Mouse (Mus musculus): ENCODE measurements around the gene Fam189b. TPM values are rescaled to one million over a fixed set of nuclear protein-coding genes. Genes with fewer than 3 reads are reported as not detected.
"Not testable (repeated sequence)": the region's sequence is repeated elsewhere in the genome, so short reads cannot be mapped to it uniquely, and the experiment has no call there.

The Fam189b gene
- total and polyA plus RNA-seq, 2 experiments: 0.09 to 4.1 TPM

DNA sequence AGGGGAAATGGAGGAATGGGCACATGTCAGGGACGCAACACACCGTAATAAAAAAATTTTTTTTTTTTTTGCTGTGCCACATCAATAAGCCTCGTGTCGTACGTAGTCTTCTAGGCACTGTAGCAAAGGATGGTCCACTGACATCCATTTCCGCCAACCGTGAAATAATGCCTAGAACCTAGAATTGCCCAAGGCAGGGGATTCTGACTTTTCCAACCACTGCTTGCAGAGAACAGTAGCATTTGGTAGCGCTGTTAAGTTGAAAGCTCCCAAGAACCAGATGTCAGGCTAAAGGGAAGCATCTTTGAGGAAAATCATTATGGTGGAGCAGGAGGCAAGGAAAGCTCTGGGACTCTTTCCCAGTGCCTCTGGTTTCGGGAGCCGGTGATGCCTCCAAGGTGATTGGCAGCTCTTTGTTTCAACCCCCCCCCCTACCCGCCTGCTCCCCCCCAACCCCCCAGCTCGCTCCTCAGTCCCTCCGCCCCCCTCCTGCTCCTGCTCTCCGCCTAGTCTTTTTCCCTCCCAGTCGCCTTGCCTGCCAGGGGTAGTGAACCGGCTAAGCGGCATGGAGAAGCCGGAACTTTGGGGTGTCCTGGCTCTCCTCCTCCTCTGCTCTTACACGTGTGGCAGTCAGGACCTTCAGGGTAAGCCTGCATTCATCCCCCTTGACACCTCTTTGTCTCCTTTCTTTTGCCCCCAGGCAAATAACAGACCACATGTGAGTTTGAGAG, 31.9 kb downstream of the Fam189b start, which contains the start of gene Thbs3:
Thbs3 (plus strand) TSS at position 500 of the 731 bp plus-strand sequence.
- TF ChIP-seq POLR2A (IDR thresholded peaks at IDR 0.05; ENCODE audit: extremely low read depth, insufficient read depth, low read length) (no peak), CTCF (IDR thresholded peaks at IDR 0.05; ENCODE audit: low read depth, low read length) (no peak)
- peak within 1 kb of the TSS; percentile 96 for H3K4me3 ChIP-seq (ENCODE audit: insufficient read depth, low read depth, low read length)
- peak within 1 kb of the TSS; percentile 21 for H3K27ac ChIP-seq (replicated peaks; ENCODE audit: insufficient read depth, low read depth, low read length)
- no peaks in the 10 kb centered on the region for H3K79me2 ChIP-seq (ENCODE audit: control insufficient read depth, insufficient read depth, low read length)
- 18% methylated on average over 19 of the region's 19 CpGs for WGBS
- no peak for DNase-seq (ENCODE audit: extremely low read depth, low read depth, low spot score)
- H3K36me3 ChIP-seq (ENCODE audit: control insufficient read depth, insufficient read depth, low read length): no peaks in the 10 kb centered on the region
- H3K9ac ChIP-seq (ENCODE audit: low read depth, low read length): peak within 1 kb of the TSS; percentile 71
- no peaks in the 10 kb centered on the region for H3K27me3 ChIP-seq (ENCODE audit: control insufficient read depth, insufficient read depth, low read length)
- no peaks in the 10 kb centered on the region; the same call in 1 of the 2 replicates for H3K4me1 ChIP-seq (ENCODE audit: control insufficient read depth, insufficient read depth, low read length)

DNA sequence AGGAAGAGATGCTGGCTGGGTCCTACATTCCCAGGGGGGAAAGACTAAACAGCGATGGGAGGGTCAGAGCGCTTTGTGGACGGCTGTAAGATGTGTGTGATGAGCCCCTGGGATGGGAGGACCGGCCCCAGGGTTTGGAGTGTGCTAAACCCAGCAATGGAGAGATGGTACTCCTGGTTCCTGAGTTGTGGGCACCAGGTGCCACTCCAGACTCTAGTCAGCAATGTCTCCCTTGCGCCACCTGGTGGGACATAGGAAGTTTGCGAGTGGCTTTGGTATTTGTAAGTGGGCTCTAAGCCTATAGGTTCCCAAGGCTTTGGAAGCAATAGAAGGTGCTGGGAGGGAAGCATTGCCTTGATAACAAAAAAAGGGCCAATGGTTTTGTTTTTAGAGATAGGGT, 32.9 kb downstream of the Fam189b start:
- Histone ChIP-seq H3K4me1 (ENCODE audit: control insufficient read depth, insufficient read depth, low read length) (no peaks in the 10 kb centered on the region; the same call in 1 of the 2 replicates), H3K27ac (replicated peaks; ENCODE audit: insufficient read depth, low read depth, low read length) (no peak overlapping the region), H3K27me3 (ENCODE audit: control insufficient read depth, insufficient read depth, low read length) (no peaks in the 10 kb centered on the region), H3K79me2 (ENCODE audit: control insufficient read depth, insufficient read depth, low read length) (no peaks in the 10 kb centered on the region), H3K4me3 (ENCODE audit: insufficient read depth, low read depth, low read length) (no peak overlapping the region), H3K36me3 (ENCODE audit: control insufficient read depth, insufficient read depth, low read length) (no peaks in the 10 kb centered on the region), H3K9ac (ENCODE audit: low read depth, low read length) (no peak overlapping the region)
- TF ChIP-seq POLR2A (IDR thresholded peaks at IDR 0.05; ENCODE audit: extremely low read depth, insufficient read depth, low read length): no peak
- peak; percentile 91 for TF ChIP-seq CTCF (IDR thresholded peaks at IDR 0.05; ENCODE audit: low read depth, low read length)
- DNase-seq (ENCODE audit: extremely low read depth, low read depth, low spot score): peak; percentile 53
- under 1% methylated on average over 6 of the region's 6 CpGs for WGBS

DNA sequence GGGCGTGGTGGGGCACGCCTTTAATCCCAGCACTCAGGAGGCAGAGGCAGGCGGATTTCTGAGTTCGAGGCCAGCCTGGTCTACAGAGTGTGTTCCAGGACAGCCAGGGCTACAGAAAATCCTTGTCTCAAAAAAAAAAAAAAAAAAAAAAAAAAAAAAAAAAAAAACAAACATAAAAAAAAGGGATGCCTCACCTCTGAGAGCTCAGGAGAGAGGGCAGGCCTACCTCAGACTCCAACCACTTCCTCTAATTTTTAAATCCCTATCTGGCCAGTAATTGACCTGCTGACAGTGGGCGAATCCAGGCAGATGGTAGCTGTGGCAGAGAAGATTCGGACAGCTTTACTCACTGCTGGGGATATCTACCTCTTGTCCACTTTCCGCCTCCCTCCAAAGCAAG, 33.5 kb downstream of the Fam189b start:
- not testable (repeated sequence) for H3K9ac ChIP-seq (ENCODE audit: low read depth, low read length); DNase-seq (ENCODE audit: extremely low read depth, low read depth, low spot score); H3K27me3 ChIP-seq (ENCODE audit: control insufficient read depth, insufficient read depth, low read length); H3K4me3 ChIP-seq (ENCODE audit: insufficient read depth, low read depth, low read length); H3K4me1 ChIP-seq (ENCODE audit: control insufficient read depth, insufficient read depth, low read length); H3K79me2 ChIP-seq (ENCODE audit: control insufficient read depth, insufficient read depth, low read length); H3K27ac ChIP-seq (replicated peaks; ENCODE audit: insufficient read depth, low read depth, low read length); H3K36me3 ChIP-seq (ENCODE audit: control insufficient read depth, insufficient read depth, low read length)
- 68% methylated on average over 7 of the region's 7 CpGs for WGBS

DNA sequence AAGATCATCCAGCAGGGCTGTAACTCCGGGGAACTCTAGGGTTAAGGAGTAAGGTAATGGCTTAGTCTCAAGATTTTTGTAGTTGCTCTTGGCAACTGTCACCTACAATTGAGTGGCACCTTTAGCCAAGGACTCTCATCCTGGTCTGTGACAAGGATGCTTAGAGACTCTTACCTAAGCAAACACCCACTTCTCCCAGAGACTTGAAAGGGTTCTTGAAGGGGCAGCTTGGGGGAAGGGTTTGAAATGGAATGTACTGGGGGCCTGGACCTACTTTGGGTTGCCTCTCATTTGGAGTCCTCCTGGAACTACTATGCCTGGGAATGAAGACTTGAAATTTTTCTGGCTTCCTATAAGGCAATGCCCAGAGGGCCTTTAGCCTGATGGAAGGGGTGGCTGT, 35.3 kb downstream of the Fam189b start:
- DNase-seq (ENCODE audit: extremely low read depth, low read depth, low spot score): no peak
- H3K79me2 ChIP-seq (ENCODE audit: control insufficient read depth, insufficient read depth, low read length): no peaks in the 10 kb centered on the region
- TF ChIP-seq POLR2A (IDR thresholded peaks at IDR 0.05; ENCODE audit: extremely low read depth, insufficient read depth, low read length) (no peak), CTCF (IDR thresholded peaks at IDR 0.05; ENCODE audit: low read depth, low read length) (no peak)
- no peaks in the 10 kb centered on the region for H3K36me3 ChIP-seq (ENCODE audit: control insufficient read depth, insufficient read depth, low read length)
- H3K4me3 ChIP-seq (ENCODE audit: insufficient read depth, low read depth, low read length): no peak overlapping the region
- 85% methylated on average over 1 of the region's 1 CpGs for WGBS
- no peak overlapping the region for H3K27ac ChIP-seq (replicated peaks; ENCODE audit: insufficient read depth, low read depth, low read length)
- no peaks in the 10 kb centered on the region for H3K27me3 ChIP-seq (ENCODE audit: control insufficient read depth, insufficient read depth, low read length)
- no peaks in the 10 kb centered on the region; the same call in 1 of the 2 replicates for H3K4me1 ChIP-seq (ENCODE audit: control insufficient read depth, insufficient read depth, low read length)
- H3K9ac ChIP-seq (ENCODE audit: low read depth, low read length): no peak overlapping the region

DNA sequence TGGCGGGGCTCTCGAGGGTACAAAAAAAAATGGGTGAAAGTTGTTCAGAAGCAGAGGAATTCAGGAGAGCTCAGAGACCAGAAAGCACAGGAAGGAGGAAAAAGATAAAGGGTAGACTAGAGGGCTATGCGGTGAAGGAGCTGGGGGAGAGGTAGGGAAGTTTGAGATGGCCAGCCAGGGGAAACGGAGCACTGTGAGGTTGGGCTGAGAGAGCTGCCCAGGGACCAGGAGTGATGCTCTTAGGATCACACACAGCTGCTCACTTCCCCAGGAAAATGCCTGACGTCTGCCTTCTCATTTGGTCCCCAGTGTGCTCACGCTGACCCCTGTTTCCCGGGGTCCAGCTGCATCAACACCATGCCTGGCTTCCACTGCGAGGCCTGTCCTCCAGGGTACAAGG, 36.6 kb downstream of the Fam189b start:
- Histone ChIP-seq H3K4me3 (ENCODE audit: insufficient read depth, low read depth, low read length) (no peak overlapping the region), H3K79me2 (ENCODE audit: control insufficient read depth, insufficient read depth, low read length) (no peaks in the 10 kb centered on the region), H3K9ac (ENCODE audit: low read depth, low read length) (no peak overlapping the region), H3K4me1 (ENCODE audit: control insufficient read depth, insufficient read depth, low read length) (no peaks in the 10 kb centered on the region), H3K36me3 (ENCODE audit: control insufficient read depth, insufficient read depth, low read length) (no peaks in the 10 kb centered on the region), H3K27ac (replicated peaks; ENCODE audit: insufficient read depth, low read depth, low read length) (no peak overlapping the region), H3K27me3 (ENCODE audit: control insufficient read depth, insufficient read depth, low read length) (no peaks in the 10 kb centered on the region)
- WGBS: 50% methylated on average over 8 of the region's 8 CpGs
- TF ChIP-seq CTCF (IDR thresholded peaks at IDR 0.05; ENCODE audit: low read depth, low read length) (no peak), POLR2A (IDR thresholded peaks at IDR 0.05; ENCODE audit: extremely low read depth, insufficient read depth, low read length) (no peak)
- DNase-seq (ENCODE audit: extremely low read depth, low read depth, low spot score): no peak

DNA sequence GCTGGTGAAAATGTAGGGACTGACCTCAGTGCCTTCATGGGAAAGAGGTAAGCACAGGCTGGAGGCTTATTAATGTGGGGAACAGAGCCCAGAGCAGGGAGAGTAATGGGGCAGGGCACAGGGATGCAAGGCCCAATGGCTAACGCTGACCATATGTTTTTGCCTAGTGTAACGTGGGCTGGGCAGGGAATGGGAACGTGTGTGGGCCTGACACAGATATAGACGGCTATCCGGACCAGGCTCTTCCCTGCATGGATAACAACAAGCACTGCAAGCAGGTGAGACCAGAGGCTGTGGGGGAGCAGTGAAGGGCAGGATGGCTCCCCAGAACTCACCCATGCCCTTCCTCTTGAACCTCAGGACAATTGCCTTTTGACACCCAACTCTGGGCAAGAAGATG, 38.2 kb downstream of the Fam189b start:
- 95% methylated on average over 5 of the region's 5 CpGs for WGBS
- TF ChIP-seq POLR2A (IDR thresholded peaks at IDR 0.05; ENCODE audit: extremely low read depth, insufficient read depth, low read length): no peak
- no peak for TF ChIP-seq CTCF (IDR thresholded peaks at IDR 0.05; ENCODE audit: low read depth, low read length)
- H3K4me1 ChIP-seq (ENCODE audit: control insufficient read depth, insufficient read depth, low read length): no peaks in the 10 kb centered on the region
- no peak overlapping the region for H3K27ac ChIP-seq (replicated peaks; ENCODE audit: insufficient read depth, low read depth, low read length)
- no peaks in the 10 kb centered on the region for H3K36me3 ChIP-seq (ENCODE audit: control insufficient read depth, insufficient read depth, low read length)
- no peak for DNase-seq (ENCODE audit: extremely low read depth, low read depth, low spot score)
- H3K27me3 ChIP-seq (ENCODE audit: control insufficient read depth, insufficient read depth, low read length): no peaks in the 10 kb centered on the region
- no peaks in the 10 kb centered on the region for H3K79me2 ChIP-seq (ENCODE audit: control insufficient read depth, insufficient read depth, low read length)
- H3K9ac ChIP-seq (ENCODE audit: low read depth, low read length): no peak overlapping the region
- no peak overlapping the region for H3K4me3 ChIP-seq (ENCODE audit: insufficient read depth, low read depth, low read length)

Data from liver, adult 2 months (tissue).